Mouse (Mus musculus) monocyte, adult 5-6 weeks (primary cell): ENCODE data around the gene Adamtsl1. TPM values are rescaled to one million over a fixed set of nuclear protein-coding genes. Genes with fewer than 3 reads are reported as not detected.

ENCODE experiments used
- ATAC-seq: fragments of 153-309, 156-312 bp; replicated peaks from 2 replicates; pipeline ENCODE4 v1.8.0; 2017; ENCODE audit warnings: mild to moderate bottlenecking; ENCODE audit not compliant: low TSS enrichment, insufficient number of reproducible peaks, severe bottlenecking, poor library complexity, low FRiP score
- total RNA-seq: library from RNA; stranded (forward); fragments of 200-1000, 200-491, 200-594 nt; gene quantifications from 3 replicates; pipeline ENCODE4 v1.2.3, GENCODE M21; 2017

Gene Adamtsl1
- total RNA-seq, 1 experiment from 2014 or later, result under 0.01 TPM

DNA sequence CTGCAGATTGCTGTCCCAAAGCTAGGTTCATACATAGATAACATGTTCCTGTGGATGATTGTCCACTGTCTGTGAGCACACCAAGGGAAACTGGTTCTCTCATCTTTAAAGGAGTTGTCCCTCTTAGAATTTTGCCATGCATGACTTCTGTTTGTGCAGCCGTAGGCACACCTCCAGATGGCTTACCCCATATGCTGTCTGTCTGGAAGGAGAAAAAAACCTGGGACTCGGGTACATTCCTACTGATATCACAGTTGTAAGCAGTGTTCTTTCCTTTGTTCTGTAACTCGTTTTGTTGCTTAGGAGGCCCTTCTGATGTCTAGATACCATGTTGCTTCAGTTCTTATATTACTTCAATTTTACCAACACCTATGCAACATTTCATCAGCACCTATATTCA lies 563.9 kb downstream of the Adamtsl1 start:
- ATAC-seq, result no peak

DNA sequence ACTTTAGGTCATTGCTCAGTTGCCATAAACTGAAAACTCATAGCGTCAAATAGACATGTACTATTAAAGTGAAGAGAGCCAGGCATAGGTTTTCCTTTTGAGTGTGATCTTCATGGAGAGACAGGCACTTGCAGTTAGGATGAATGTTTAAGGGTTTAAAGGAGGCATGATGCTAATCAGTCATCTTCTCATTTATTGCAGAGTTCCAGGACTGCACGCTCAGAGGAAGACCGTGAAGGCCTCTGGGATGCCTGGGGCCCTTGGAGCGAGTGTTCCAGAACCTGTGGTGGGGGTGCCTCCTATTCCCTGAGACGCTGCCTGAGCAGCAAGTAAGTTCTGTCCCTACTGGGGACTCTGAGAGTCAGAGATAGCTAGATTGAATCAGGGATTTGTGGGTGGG lies 573.5 kb downstream of the Adamtsl1 start:
- no peak for ATAC-seq

DNA sequence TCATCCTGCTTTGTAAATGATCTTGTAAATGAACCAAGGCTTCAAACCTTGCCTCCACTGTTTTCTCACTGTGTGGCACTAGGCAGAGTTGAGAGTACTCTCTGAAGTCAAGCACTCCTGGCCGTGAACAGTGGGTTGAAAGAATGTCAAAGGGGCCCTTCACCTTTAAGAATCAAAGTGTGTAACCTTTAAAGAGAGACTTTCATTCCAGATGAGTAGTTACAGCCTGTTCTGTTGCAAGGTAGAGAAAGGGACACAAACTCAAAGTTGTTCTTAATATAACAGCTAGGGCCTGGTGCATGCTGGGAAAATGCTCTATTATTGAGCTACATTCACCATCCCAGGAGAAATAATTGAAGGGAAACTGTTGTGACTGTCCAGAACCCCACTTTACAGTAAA lies 589.2 kb downstream of the Adamtsl1 start:
- no peak for ATAC-seq

DNA sequence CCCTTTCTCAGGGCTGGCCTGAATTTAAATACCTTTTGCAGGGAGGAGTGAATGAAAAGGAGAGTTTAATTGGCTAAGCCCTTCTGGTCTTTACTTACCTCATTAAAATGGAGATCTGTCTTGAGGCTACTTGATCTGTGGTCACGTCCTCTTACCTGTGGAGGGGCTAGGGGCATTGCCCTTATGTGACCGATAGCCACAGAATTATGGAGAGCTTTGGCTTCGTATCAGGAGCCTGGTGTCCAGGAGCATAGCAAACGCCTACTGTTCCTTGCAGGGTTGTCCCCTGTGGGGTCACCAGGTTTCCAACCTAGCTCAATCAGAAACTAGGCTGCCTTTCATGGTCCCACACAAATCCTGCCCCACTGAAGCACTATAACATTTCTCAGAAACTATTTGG lies 594.4 kb downstream of the Adamtsl1 start:
- no peak for ATAC-seq

DNA sequence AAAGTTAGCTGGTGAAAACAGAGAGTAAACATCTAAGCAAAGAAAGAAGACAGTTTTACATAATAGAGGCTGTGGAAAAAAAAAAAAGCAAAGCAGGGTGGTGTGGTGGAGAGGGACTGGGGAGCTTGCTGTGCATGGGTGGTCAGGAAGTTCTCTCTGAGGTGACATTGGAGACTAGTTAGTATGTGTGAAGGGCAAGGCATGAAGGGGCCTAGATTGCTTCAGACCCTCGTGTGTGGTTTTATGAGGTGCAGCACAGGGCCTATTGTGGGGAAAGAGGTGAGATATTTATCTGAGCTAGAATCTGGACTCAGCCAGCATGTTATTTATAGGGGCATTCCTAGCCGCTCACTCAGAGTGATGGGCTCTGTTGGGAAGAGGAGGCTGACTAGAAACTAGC lies 605.1 kb downstream of the Adamtsl1 start:
- ATAC-seq, result no peak

DNA sequence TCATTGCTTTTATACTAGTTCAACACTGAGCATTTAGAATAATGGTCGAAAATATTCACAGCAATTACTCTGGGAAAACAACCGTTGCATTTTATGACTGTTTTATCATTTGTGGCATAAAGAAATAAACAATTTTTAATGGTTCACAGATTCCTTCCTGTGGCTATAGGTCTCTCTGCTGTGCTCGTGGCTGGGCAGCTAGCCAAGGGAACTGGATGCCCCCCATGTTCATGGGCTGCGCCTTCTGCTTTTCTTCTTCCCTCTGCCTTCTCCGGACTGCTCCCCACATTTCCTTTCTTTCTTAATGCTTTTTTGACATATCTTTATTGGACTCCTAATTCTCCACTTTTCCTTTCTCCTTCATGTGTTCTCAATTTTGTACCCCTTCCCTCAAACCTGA lies 608.5 kb downstream of the Adamtsl1 start:
- ATAC-seq, result no peak

DNA sequence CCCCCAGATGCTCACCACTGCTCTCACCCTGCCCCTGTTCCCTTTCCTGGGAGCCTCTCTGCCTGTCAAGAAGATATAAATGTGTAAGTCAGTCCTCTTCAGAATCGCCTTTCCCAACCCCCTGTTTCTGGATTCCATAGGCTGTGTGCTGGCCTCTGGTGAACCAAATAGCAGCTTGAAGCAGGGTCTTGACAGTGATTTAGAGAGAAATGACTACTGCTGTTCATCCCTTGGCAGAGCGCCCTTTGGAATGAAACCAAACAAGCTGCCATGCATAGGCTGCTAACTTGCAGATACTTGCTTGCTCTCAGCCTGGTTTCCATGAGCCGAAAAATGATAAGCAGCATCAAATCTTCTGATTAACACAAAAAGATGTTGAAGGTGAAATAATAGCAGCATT lies 610.4 kb downstream of the Adamtsl1 start:
- ATAC-seq, result no peak

DNA sequence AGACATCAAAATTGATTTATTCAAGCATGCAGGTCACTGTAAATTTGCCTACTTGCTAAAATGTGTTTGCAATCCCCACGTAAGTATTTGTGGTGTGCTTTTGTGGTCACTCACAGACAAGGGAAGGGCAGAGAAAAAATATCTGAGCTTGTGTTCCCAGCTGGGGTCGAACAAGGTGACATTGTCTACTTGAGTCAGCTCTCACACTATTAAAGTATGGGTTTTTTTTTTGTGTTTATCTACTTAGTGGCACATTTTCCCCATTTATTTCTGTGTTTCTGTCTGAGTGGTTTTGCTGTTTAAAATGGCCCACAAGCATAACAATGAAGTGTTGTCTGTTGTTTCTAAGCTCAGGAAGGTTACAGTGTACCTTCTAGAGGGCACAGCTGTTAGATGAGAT lies 612.7 kb downstream of the Adamtsl1 start:
- no peak for ATAC-seq

DNA sequence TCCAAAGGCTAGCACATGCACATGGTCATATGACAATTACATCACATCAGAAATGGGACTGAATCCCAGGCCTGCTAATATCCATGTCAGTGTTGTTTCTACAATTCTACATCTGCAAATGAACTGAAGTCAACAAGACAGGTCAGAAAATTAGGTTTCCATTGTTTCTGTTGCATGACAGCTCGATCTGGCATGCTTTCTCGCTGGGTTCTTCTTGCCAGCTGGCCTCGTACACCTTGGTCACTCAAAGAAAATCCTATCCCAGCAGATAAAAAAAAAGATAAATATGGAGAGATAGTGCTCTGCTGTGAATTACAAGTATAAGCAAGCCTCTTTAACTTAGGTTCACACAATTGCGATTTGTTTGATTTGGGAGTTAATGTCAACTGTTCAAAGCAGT lies 644.6 kb downstream of the Adamtsl1 start:
- no peak for ATAC-seq

DNA sequence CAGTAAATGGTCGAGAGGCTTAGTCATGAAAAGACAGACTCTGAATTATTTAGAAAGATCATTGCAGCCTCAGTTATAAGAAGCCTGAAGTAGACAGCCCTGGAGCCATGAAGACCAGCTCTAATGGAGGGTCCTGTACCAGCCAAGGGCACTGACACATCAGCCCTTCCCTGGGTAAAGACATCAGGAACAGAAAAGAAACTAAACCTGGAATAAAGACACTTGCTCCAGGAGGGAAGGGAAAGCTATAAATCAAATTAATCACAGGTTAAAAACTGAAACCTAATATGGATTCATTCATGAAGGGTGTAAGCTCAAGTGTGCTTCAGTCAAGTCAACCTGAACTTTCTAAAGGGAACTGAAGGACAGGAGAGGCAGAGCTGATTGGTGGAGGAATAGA lies 645.4 kb downstream of the Adamtsl1 start:
- no peak for ATAC-seq

DNA sequence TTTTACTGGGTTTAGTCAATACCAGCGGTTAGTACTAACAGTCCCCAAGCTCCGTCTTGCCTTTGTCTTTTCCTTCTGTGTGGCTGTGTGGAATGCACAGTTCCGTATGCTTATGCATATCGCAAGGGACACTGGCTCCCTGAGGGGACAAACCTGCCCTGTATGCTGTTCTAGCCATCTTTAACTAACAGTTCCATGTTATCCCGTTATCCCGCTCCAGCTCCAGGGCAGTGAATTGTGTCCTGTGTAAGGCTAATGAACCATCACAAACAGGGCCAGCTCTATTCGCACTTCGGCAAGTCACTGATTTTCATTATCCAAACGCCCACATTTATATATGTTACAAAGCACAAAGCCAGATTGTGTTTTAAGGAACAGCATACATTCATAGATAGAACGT lies 656.8 kb downstream of the Adamtsl1 start:
- ATAC-seq, result no peak

DNA sequence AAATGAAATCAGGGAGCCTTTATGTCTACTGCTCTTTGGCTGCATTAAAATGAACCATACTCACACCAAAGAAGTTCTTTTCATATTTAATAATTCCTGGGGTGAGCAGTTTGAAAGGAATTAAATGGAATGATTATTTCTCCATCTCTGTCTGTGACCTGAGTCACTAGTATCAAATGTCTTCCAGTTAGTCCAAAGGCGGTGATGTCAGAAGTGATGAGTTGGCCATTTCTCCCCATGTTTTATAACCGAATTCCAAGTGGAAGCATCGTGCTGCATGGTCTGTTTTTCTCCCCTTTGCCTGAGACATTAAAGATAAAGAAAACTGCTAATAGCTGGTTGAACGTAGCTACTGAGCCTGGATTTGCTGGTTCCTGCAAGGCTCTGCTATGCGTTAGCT lies 657.5 kb downstream of the Adamtsl1 start:
- ATAC-seq, result no peak

DNA sequence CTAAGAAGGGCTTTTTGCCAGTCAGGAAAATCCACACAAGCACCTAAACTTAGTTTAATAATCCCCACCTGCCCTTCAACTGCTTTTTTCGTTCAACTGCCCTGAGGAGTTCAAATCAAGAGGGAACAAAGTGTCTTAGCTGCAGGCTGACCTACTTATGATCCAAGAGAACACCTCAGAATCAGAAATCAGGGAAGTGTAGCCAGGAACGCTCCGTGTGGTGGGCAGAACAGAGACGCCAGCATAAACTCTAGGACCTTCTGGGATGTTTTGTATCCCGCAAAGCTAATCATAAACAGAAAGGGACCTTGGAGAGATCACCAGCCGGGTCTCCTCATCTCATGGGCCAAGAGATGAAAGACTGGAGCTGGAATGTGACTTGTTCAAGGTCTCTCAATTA lies 663.5 kb downstream of the Adamtsl1 start:
- no peak for ATAC-seq

DNA sequence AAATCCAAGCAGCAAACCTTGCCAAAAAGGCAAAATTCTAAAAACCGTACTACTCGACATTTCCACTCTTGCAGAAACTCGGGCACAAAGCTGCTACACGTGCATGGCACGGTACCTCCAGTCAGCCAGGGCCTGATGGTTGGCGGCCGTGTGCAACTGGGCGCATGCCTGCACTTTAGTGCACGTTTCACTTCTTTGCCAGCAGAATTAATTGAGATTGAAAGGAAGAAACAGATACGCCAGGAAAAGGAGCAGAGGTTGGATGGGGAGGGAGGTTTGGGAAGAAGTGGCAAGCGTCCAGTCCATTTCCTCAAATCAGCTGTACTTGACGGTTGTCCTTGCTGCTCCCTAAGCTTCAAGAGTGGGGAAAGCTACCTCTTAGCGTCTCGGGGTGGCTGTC lies 664.1 kb downstream of the Adamtsl1 start:
- no peak for ATAC-seq

DNA sequence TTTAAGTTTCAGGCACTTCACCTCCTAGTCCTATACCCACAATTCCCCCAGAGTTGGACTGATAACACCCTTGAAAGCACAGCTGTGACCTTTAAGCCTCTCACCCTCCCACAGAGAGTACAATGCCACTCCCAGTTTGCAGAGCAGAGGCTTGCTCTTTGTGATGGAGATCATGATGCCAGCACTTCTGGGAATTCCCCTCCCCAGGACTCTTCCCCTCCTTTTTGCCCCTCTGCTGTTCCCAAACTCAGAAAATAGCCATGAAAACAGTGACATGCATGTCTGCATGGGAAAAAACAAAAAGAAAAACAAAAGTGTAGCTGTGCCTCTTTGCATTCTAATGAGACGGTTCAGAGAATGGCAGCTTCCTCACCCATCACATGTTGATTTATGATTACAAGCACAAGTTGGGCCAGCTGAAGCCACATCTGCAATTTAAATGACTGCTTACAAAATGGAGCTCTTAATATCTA lies 669.8 kb downstream of the Adamtsl1 start:
- no peak for ATAC-seq

DNA sequence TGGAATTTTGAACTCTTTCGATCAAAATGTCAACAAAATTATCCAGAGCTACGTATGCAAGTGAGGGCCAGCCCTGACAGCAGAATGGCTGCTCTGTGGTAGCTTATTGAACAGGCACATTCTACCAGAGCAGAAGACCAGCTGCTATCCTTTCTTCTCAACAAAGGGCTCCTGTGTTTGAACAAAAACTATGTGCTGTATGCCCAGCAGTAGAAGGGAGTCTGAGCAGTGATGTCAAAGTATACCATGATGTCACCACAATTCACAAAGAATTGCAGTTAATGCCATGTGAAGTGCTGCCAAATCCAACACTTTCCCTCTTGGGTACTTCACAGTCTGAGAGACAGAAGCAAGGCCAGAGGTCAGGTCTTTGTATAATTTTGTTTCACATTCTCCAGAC lies 675.9 kb downstream of the Adamtsl1 start:
- no peak for ATAC-seq

DNA sequence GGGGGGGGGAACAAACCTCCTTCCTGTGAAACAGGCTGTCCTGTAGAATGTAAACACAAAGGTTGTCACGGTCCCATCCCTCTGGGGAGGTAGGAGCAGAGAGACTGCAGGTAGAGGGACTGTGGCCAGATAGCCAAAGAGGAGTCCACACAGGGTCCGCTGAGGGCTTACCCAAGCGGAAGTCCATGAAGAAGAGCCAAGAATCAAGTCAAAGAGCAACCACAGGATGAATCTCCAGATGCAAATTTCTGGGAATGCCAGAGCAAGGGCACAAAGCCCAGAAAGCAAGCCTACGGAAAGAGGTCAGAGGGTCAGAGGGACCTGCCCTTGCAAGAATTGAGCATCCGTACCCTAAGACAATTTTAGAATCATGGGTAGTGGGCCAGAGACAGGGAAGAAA lies 677.2 kb downstream of the Adamtsl1 start:
- no peak for ATAC-seq

DNA sequence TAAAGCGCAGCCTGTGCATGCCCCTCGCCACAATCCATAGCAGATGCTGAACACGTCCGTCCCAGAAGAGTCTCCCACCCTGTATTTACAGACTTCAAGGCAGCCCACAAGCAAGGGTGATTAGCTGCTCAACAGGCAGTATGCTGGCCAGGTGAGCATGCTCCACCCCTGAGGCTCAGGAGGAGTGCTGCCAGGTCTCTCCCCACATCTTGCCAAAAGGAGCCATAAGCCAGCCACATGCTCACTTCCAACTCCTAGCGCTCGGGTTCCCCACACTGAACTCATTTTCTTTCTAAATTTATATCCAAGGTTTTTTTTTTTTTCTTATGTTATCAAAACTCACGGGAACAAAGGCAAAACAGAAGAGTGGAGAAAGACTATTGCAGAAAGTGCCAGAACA lies 687.8 kb downstream of the Adamtsl1 start:
- no peak for ATAC-seq

DNA sequence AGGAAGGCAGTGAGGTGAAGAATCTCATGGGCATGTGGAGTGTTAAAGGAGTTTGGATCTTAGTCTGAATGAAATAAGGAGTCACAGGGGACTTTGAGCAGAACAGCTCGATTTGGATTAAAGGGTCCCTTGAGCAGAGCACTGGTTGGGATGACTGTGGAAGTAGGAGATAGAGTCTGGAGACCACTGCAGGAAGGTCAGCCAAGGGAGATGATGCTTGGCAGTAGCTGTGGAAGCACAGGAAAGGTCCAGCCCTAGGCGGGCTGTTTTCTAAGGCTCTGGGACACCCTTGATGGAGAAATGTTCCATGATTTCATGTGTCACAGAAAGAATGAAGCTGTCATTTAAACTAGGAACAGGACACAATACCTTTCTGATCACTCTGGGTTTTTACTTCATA lies 689.3 kb downstream of the Adamtsl1 start:
- ATAC-seq, result no peak

DNA sequence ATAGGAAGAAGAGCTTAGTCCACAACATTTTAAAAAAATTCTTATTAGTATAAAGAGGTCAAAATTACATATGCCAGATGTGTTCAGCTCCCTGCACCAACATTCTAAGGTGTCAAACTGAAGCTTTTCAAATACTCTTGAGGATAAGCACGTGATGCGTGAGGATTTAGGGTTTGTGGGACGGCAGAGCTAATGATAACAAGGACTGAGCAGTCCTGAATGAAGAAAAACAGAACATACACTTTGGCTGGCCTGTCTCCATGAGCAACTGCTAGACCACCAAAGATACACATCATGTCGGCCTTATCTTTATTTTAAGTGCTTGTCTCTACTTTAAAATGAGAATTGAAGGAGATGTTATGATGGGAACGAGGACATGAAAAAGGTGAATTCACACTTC lies 710.9 kb downstream of the Adamtsl1 start:
- ATAC-seq, result no peak

DNA sequence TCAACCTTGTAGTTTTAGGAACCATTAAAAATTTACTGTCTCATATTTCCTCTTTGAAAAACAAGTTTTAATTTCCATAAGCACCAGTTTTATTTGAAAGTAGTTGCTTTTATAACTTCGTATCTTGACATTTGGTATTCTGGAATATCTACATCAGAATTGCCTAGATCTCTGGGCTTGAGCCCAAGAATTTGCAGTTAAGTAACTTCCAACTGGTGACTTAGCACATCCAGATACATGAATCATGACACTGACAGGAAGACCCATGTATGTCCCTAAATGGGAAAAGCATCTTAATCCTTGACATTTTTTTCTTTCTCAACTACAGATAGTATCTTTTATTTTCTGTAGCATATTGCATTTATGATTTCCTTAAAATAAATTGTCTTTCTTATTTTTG lies 713.1 kb downstream of the Adamtsl1 start:
- no peak for ATAC-seq

DNA sequence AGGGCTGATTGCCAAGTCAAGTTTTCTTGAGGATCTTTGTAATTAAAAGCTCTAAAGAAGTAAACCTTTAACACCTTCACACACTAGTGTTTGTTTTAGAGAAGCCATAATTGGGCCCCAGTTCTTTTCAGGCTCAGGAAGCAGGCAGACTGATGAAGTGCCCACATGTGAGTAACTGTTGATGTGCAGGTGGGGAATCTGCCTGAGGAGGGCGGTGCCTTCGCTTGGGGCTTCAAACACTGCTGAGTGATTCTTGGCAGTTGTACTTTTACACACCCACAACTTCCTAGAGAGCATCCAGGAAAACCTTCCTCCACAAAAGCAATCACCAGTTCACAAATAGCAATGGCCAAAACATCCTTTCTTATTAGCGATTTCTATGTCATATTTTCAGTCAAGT lies 719.2 kb downstream of the Adamtsl1 start:
- no peak for ATAC-seq
